Mouse (Mus musculus) cerebellum, adult 2 months (tissue): Measurements from ENCODE around the gene Rab14.

ENCODE experiments used
- CTCF ChIP-seq: fragments of 200-500 bp; IDR thresholded peaks from 2 replicates; pipeline ENCODE4 v1.5.1; 2011; ENCODE audit warnings: low read depth, mild to moderate bottlenecking, control low read depth, low read length, moderate library complexity, borderline replicate concordance; ENCODE audit not compliant: insufficient read depth
- POLR2A ChIP-seq: fragments of 200-500 bp; IDR thresholded peaks from 2 replicates; pipeline ENCODE4 v1.6.1; 2011; ENCODE audit warnings: low read length, control low read depth, borderline replicate concordance; ENCODE audit not compliant: insufficient read depth

- TF ChIP-seq POLR2A = no peak
- TF ChIP-seq CTCF = no peak
Measured at GRCm38 (mm10) chr2:35161846-35162488, 39.0 kb downstream of the Rab14 start.
